Mouse (Mus musculus) testis, adult 2 months (tissue): ENCODE data around the gene Olfr284. TPM values are rescaled to one million over a fixed set of nuclear protein-coding genes. Genes with fewer than 3 reads are reported as not detected.

Source experiments
- H3K27ac ChIP-seq: fragments of 200-500 bp; 2 replicates; pipeline ENCODE4 v1.5.1; 2012; ENCODE audit warnings: low read depth, low read length; ENCODE audit not compliant: control insufficient read depth, insufficient read depth
- H3K27me3 ChIP-seq: fragments of 200-500 bp; 2 replicates; pipeline ENCODE4 v1.6.1; 2012; ENCODE audit warnings: mild to moderate bottlenecking, low read length, moderate library complexity; ENCODE audit not compliant: control insufficient read depth, insufficient read depth
- H3K36me3 ChIP-seq: fragments of 200-500 bp; 2 replicates; pipeline ENCODE4 v1.6.1; 2012; ENCODE audit warnings: mild to moderate bottlenecking, low read length; ENCODE audit not compliant: control insufficient read depth, insufficient read depth
- H3K4me1 ChIP-seq: fragments of 200-500 bp; 2 replicates; pipeline ENCODE4 v1.6.1; 2012; ENCODE audit warnings: low read length; ENCODE audit not compliant: control insufficient read depth, insufficient read depth
- H3K4me3 ChIP-seq: fragments of 200-500 bp; 2 replicates; pipeline ENCODE4 v1.5.1; 2012; ENCODE audit warnings: low read depth, mild to moderate bottlenecking, low read length, moderate library complexity, mixed read lengths; ENCODE audit not compliant: control insufficient read depth
- CTCF ChIP-seq: fragments of 200-500 bp; IDR thresholded peaks from 2 replicates; pipeline ENCODE4 v1.5.1; 2012; ENCODE audit warnings: low read depth, mild to moderate bottlenecking, inconsistent platforms, low read length, moderate library complexity; ENCODE audit not compliant: control insufficient read depth, insufficient read depth, insufficient replicate concordance
- POLR2A ChIP-seq: fragments of 200-500 bp; IDR thresholded peaks from 2 replicates; pipeline ENCODE4 v1.6.1; 2012; ENCODE audit warnings: low read depth, mild to moderate bottlenecking, inconsistent platforms, low read length, moderate library complexity; ENCODE audit not compliant: control insufficient read depth
- polyA plus RNA-seq: library from polyadenylated mRNA; depleted of rRNA; stranded (reverse); fragments of >200 nt; gene quantifications from 2 replicates; pipeline ENCODE4 v1.2.3, GENCODE M21; 2012; rRNA removed

Olfr284 gene
- polyA plus RNA-seq, 1 experiment, result not detected

DNA sequence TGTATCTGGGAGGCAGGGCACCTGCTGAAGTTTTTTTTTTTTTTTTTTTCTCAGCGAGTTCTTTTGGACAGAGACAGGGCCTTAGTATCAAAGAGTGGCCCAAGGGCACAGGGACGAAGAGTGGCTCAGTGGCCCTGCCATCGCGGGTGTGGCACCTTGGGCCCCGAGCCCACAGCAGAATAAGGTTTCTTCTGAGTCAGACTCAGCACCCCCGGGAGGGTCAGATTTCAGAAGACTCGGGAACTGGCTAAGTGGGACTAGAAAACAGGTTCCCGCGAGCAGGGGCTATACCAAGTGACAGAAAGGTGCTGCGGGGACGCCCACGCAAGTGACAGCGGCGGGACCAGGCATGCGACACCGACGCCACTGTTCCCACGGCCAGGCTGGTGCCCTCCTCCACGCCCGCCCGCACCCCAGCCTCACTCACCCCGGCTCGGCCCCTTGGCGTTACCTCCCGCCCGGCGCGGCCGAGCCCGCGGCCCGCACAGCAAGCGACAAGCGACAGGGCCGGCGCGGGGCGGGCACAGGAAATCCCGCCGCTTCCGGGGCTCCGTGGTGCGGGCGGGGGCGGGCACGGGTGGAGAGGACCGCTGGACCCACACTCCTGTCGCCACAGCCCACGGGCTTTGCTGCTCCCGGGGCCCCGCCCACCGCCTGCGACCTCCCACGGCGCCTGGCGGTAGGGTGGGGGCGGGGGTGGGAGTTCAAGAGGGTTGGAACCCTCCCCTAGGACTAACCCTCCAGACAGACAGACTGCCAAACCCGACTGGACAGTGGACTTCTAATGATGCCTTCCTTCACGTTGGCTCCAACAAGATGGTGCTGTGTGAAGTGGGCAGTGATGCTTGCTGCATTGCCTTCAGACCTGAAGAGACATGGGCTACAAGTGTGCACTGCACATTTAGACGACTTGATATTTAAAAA, 44.9 kb downstream of the Olfr284 start, which contains the start of gene Zfp641:
Gene Zfp641 (minus strand): TSS at position 534 of the 924 bp plus-strand sequence.
- H3K4me1 ChIP-seq, result peaks cover 5% of the 10 kb centered on the region
- H3K27me3 ChIP-seq, result no peaks in the 10 kb centered on the region
- TF ChIP-seq CTCF (no peak), POLR2A (no peak)
- no peaks in the 10 kb centered on the region for H3K36me3 ChIP-seq
- H3K27ac ChIP-seq, result no peak within 1 kb of the TSS
- H3K4me3 ChIP-seq, result peak within 1 kb of the TSS; percentile 75

DNA sequence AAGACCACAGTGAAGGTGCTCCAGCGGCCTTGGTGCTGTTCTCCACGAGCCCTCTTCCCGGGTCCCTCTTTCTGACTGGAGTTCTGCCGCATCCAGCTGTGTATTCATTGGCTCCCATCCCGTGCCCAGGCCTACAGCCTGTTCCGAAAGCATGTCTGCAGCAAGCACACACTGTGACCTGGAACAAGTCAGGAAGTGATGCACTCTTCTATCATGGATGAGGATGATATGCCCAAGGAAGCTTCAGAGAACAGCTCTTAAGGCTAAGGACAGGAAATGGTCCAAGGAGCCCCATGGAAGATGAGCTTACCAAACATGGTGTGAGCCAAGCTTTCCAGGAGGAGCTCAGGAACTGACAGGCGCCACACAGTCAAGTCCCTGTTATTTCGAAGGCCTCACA, 47.1 kb downstream of the Olfr284 start:
- TF ChIP-seq CTCF (no peak), POLR2A (no peak)
- Histone ChIP-seq H3K27ac (no peak overlapping the region), H3K36me3 (no peaks in the 10 kb centered on the region), H3K4me3 (no peak overlapping the region), H3K4me1 (peaks cover 5% of the 10 kb centered on the region), H3K27me3 (no peaks in the 10 kb centered on the region)

Other genes starting within 250 kb of the Olfr284 start
- gene Pfkm, start 248.4 kb downstream of the Olfr284 start, polyA plus RNA-seq, result 117 and 124 TPM in 2 replicates
- gene Senp1, start 247.2 kb downstream of the Olfr284 start, polyA plus RNA-seq, result 24.8 and 27.3 TPM in 2 replicates
- 131 and 132 TPM in 2 replicates for gene Asb8, start 175.4 kb downstream of the Olfr284 start, polyA plus RNA-seq
- 28.1 and 31.3 TPM in 2 replicates for gene Ccdc184, start 173.8 kb downstream of the Olfr284 start, polyA plus RNA-seq
- gene Olfr288, start 145.4 kb downstream of the Olfr284 start, polyA plus RNA-seq, result not detected in 2 replicates
- gene Gm44579, start 120.0 kb downstream of the Olfr284 start, polyA plus RNA-seq, result not detected in 2 replicates
- not detected in 2 replicates for gene Olfr287, start 119.9 kb downstream of the Olfr284 start, polyA plus RNA-seq
- gene Olfr286, start 106.5 kb downstream of the Olfr284 start, polyA plus RNA-seq, result not detected in 2 replicates
- 627 and 718 TPM in 2 replicates for gene H1fnt, start 83.7 kb downstream of the Olfr284 start, polyA plus RNA-seq
- gene Zfp641, start 44.8 kb downstream of the Olfr284 start, polyA plus RNA-seq, result 0.65 and 0.81 TPM in 2 replicates
- gene Olfr285, start 23.6 kb downstream of the Olfr284 start, polyA plus RNA-seq, result not detected in 2 replicates
- gene Olfr283, start 40.0 kb upstream of the Olfr284 start, polyA plus RNA-seq, result not detected in 2 replicates
- 0.11 TPM in 1 of 2 replicates, not detected in the other for gene Olfr282, start 90.2 kb upstream of the Olfr284 start, polyA plus RNA-seq
- not detected in 2 replicates for gene Olfr281, start 111.6 kb upstream of the Olfr284 start, polyA plus RNA-seq
- not detected in 2 replicates for gene OR5BS1P, start 128.9 kb upstream of the Olfr284 start, polyA plus RNA-seq
- gene Lalba, start 141.7 kb upstream of the Olfr284 start, polyA plus RNA-seq, result not detected in 2 replicates
- 0.48 and 1.1 TPM in 2 replicates for gene Olfr279, start 151.4 kb upstream of the Olfr284 start, polyA plus RNA-seq
- 19.8 and 20.1 TPM in 2 replicates for gene Kansl2, start 193.3 kb upstream of the Olfr284 start, polyA plus RNA-seq
- 11.4 and 15.1 TPM in 2 replicates for gene Ccnt1, start 229.9 kb upstream of the Olfr284 start, polyA plus RNA-seq
- gene 4930415O20Rik, start 230.0 kb upstream of the Olfr284 start, polyA plus RNA-seq, result 88.1 and 104 TPM in 2 replicates